Mouse (Mus musculus) retina, postnatal 1 day (tissue): Measurements from ENCODE around the gene Slc37a4.
A peak's percentile ranks its signal among the peaks of the same experiment; 100 is the strongest.
"Not testable (repeated sequence)": the region's sequence is repeated elsewhere in the genome, so short reads cannot be mapped to it uniquely, and the experiment has no call there.

Source experiments
- DNase-seq: peaks from one replicate; pipeline ENCODE4 v3.0.0-alpha.2; 2012

The Slc37a4 gene

DNA sequence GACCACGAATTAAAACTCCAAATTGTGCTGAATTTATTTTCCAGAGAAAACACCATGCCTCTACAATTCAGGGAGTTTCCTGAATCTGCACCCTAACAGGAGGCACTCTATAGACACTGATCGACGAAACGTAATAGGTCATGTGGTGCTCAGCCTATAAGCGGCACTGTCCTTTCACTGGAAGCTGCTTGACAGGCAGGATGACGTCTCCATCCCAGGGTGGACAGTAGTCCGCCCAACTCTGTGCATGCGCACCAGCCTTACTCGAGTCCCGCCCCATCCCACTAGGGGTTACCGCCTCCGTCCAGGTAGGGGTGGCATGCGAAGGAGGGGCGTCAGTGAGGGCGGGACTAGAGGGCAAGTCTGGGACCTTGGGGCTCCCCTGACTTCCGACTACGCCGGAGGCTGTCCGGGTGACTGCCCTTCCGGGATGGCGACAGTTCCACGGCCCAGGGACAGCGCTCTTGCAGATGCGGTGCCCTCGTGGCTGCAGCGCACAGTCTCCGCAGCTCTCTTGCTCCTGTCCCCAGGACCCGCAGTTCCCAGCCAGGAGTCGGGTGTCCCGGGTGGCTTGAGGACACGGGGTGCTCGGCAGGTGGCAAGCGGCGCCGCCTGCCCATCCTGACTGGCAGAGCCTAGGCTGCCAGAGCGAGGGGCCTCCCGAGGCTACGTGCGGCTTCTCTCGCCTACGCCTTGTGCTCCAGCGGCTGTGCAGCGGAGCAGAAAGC is at the start of gene Slc37a4:
TSS of gene Slc37a4 (plus strand) at position 169 of the 728 bp plus-strand sequence.
- peak; percentile 97 for DNase-seq

DNA sequence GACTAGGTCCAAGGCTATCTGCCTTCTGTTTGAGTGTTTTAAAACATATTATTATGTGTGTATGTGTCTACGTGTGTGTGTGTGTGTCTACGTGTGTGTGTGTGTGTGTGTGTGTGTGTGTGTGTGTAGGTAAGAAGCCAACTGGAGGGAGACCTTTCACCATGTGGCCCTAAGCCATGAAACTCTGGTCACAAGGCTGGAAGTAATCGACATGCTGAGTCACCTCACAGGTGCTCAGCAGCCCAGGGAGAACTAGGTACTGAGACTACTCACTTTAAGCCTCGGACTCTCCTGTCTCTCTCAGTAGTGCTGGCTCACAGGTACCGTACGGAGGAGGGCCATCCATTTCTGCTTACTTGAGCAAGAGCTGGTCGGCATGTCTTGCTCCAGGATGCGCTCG is 49.5 kb upstream of the Slc37a4 start:
- DNase-seq = no peak

DNA sequence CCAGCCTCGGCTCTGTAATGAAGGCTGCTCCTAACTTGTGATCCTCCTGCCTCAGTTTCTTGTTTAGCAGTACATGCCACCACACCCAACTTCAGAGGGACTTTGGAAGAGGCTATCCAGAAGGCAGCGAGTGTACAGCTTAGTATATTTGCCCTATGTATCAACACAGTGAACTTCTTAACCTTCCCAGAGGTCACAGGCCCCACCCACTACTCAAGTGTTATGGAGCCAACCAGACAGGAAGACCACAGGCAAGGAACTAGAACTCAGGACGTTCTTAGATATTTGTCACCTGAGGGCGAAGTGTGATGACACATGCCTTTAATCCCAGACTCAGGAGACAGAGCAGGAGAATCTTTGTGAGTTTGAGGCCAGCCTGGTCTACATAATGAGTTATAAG is 49.0 kb upstream of the Slc37a4 start:
- no peak for DNase-seq

DNA sequence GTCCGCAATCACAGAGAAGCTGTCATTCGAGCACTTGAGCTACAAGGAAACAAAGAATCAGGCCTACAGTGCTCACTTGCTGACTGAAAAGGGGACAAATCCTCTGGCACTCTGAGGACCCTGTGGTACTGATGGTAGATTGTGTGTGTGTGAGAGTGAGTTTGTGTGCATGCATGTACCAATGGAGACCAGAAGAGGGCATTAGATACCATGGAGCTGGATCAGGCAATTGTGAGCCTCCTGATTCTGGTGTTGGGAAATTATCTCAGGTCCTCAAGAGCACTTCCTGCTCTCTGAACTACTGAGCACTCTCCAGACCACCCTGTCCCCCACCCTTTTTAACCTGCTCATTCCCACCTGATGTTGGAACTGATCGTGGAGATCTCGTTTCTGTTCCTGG is 48.1 kb upstream of the Slc37a4 start:
- no peak for DNase-seq

DNA sequence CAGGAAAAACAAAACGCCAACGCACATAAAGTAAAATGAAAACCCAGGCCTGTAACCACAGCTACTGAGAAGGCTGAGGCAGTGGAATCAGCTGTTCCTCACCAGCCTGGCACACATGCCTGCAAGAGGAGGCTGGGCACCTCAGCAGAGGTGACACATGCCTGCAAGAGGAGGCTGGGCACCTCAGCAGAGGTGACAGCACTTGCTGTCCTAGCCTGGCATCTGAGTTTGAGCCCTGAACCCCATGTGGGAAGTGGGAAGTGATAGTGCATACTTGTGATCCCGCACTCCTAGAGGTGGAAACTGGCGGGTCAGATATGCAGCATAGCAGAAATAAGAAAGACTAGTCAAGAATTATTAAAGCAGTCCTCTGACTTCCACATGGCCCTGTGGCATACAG is 45.3 kb upstream of the Slc37a4 start:
- no peak for DNase-seq

DNA sequence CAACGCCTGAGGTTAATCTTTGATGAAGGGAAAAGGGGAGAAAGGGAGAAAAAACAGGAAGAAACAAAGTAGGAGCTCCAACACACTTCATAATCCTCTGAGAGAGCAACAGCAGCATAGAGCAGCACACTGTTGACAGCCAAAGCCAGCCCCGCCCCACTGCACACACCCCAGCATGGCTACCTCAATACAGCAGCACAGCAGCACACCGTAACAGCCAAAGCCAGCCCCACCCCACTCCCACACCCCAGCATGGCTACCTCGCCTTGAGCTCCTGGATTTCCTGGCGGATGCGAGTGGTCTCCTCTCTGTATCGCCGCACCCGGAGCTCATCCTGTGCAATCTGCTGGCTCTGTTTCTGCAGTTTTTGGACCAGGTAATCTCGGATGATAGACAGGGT is 44.3 kb upstream of the Slc37a4 start:
- DNase-seq = no peak

DNA sequence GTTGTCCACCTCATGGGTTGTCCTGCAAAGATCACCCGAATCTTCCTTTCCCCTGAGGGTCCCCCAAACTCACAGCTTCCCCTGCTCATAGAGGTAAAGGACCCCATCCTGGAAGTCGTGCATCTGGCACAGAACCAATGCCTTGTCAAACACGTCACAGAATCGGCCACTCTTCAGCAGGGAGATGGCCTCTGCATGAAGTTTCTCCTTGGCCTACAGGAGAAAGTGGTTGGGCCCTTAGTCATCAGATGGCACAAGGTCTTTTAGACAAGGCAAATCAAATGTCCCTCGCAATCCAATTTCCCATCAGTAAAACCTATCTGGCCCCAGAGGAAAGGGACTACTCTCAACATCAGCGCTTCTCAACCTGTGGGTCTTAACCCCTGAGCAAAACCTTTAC is 43.5 kb upstream of the Slc37a4 start:
- DNase-seq = no peak

DNA sequence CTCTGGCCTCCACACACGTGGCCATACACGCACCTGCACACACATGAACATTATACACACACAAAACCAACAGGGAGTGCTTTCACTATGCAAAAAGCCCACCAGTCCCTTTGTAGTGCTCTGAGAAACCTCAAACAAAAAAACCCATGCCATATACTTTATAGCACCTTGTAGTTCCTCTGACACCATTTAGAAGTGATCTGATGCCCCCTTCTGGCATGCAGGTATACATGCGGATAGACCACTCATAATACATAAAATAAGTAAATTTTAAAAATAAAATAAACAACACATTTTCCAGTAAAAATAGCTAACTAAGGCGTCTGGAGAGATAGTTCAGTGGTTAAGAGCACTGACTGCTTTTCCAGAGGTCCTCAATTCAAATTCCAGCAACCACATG is 39.4 kb upstream of the Slc37a4 start:
- peak; percentile 56 for DNase-seq

DNA sequence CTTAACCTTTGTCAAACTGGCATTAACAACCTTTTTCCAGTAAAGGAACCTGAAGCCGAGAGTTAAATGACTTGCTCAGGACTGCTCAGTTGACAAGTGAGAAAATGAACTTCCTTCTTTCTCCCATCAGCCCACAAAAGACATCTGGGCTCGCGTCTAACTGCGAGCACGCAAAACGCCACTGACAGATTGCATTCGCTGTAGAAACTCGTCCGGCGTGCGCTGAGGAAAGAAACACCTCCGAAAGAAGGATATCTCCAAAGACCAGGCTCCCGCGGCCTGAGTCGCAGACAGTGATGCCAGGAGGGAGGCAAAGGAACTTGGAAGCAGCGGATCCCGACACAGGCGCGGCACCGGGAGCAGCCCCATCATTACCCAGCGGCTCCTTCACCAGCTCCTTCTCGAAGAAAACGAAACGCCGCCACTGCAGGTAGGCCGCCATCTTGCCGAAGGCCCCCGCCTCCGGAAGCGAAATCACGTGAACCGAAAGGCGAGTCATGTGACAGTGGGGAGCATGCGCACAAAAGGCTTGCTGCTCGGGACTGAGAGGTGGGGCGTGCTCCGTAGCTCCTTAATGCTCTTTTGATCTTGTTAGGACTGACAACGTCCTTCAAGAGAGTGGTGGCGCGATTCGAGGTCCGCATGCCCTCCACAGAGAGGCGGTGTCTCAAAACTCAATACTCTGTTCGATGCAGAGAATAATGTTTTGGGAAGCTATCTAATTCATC is 35.3 kb upstream of the Slc37a4 start, which contains the start of gene Vps11:
TSS of gene Vps11 (minus strand) at position 481 of the 728 bp plus-strand sequence.
- DNase-seq = peak; percentile 98

DNA sequence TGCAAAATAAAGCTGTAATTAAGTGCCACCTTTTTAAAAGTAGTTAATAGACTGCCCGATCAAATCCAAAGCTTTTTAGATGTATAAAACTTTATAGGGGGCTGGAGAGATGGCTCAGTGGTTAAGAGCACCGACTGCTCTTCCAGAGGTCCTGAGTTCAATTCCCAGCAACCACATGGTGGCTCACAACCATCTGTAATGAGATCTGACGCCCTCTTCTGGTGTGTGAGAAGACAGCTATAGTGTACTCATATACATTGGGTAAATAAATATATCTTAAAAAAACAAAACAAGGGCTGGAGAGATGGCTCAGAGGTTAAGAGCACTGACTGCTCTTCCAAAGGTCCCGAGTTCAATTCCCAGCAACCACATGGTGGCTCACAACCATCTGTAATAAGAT is 34.7 kb upstream of the Slc37a4 start:
- not testable (repeated sequence) for DNase-seq

DNA sequence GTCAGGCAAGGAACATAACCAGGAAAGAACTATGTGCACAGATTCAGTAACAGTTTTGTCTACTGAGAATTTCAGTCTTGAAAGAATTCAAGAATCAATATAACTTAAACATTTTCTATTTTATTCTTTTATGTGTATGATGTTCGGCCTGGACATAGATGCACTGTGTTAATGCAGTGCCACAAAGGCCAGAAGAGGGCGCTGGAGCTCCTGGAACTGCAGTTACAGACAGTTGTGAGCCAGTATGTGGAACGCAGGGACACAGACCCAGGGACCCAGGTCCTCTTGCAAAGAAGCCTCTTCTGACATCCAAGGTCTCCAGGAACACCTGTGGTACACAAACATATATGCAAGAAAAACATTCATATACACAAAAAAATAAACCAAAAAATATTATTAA is 32.2 kb upstream of the Slc37a4 start:
- peak; percentile 7 for DNase-seq

DNA sequence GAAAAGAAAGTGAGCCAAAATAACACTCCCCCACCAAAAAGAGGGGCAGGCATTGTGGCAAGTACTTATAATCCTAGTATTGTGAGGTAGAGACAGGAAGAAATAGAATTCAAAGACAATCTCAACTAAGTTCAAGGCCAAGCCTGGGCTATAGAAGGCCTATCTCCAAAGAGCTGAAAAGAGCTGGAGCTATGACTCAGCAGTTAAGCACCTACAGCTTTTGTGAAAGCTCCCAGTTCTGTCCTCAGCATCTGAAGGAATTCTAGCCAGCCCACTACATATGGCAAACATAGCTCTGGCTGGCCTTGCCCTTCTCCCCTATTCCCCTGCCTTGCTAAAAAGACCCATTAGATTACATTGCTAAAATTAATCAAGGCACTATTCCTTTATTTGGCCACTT is 23.3 kb upstream of the Slc37a4 start:
- no peak for DNase-seq

DNA sequence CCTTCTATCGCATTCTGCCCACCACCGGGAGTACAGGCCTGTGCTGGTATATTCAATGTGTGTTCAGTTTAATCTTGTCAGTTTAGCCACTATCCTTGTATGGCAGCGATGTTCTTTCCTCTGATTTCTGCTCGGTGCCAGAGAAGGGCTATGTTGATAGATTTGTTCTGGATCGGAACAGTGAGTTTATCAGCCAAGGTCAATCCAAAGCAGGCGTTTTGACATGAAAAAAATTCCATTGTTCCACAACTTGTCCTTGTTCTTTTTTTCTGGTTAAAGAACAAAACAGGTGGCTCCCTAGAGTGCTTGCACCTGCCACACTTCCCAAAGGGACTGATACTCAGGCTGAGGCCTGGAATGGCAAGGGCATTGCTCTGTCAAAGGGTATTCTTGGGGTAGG is 20.5 kb upstream of the Slc37a4 start:
- DNase-seq = no peak

DNA sequence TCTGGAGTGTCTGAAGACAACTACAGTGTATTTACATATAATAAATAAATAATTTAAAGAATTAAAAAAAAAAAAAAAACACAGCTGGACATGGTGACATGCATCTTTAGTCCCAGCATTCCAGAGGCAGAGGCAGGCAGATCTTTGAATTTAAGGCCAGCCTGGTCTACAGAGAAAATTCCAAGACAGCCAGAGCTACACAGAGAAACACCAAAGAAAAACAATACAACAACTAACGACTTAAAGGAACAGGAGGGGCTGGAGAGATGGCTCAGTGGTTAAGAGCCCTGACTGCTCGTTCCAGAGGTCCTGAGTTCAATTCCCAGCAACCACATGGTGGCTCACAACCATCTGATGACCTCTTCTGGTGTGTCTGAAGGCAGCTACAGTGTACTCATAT is 19.3 kb upstream of the Slc37a4 start:
- DNase-seq = not testable (repeated sequence)

DNA sequence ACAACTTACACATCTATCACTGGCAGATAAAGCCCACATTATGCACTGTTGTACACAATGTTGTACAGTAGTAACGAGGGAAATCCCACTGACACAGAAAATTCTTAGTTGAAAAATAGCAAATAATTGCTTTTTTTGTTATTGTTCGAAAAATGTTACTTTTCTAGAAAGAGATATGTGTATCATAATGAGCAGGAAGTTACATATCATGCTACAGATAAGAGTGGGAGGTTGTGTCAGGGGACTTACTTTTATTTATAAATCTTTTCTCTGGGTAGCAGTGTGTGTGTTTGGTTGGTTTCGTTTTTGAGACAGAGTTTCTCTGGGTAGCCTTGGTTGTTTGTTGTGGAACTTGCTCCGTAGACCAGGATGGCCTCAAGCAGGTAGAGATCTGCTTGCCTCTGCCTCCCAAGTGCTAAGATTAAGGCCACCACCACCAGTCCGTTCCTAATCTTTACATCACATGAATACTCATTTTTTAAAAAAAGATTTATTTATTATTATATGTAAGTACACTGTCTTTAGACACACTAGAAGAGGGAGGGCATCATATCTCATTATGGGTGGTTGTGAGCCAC is 18.4 kb upstream of the Slc37a4 start:
- DNase-seq = no peak

DNA sequence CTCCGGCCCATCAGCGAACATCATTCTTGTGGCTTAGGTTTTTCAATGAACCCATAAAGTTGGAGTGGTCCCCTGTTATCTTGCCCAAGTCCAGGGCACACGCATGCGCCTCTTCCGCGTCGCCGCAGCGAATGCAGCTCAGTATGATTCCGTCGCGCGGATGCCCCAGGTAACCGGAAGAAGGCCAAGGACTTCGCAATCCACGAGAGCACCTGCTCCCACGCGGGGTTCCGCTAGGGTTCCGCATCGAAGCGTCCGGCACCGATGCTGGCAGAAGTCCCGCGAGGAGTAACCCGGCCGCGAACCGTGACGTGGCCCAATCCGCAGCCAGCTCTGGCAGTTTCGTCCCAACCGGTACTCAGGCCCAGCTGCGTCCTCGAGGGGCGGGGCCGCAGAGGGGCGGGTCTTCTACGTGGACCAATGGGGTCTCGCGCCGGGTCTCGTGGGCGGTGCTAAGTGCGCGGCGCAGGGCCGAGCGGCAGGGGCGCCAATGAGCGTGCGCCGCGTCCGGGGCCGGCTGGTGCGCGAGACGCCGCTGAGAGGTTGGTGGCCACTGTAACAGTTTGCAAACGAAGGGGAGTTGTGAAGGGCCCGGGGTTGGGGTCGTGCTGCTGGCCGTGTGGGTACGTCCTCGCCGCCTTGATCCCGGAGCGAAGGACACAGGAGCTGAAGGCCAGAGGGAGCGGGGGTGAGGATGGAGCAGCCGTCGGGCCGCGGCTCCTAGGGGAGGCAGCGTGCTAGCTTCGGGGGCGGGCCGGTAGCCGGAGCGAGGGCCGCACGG is 17.4 kb upstream of the Slc37a4 start, which contains the start of gene Hyou1:
TSS of gene Hyou1 (plus strand) at position 437 of the 781 bp plus-strand sequence.
- DNase-seq = peak; percentile 98

DNA sequence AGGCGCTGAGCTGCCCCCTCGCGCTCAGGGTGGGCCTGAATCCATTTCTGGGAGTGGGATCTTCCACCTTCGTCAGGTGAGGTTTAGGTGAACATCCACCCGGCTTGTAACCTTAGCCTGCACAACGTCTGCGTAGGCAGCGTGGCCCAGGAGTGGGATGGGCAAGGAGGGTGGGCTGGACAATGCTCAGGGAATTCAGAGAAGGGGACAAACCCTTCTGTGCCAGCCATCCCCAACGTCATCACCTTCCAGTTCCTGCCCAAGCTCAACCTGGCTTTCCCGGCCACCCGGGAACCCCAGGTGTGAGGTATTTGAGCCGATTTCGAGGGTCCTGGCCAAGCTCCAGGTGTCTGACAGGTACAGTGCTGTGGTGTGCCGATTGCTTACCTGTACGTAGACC is 16.8 kb upstream of the Slc37a4 start:
- DNase-seq = no peak

DNA sequence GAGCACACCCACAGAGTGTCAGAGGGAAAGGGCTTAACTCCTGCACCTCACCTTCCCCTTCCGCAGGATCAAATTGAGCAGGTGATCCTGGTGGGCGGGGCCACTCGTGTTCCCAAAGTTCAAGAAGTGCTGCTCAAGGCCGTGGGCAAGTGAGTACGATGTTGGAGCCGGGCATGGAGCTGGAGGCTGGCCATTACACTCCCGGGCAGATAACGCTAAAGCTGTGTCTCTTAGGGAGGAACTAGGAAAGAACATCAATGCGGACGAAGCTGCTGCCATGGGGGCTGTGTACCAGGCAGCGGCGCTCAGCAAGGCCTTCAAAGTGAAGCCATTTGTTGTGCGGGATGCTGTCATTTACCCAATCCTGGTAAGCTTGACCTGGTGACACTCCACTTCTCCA is 12.1 kb upstream of the Slc37a4 start:
- no peak for DNase-seq

DNA sequence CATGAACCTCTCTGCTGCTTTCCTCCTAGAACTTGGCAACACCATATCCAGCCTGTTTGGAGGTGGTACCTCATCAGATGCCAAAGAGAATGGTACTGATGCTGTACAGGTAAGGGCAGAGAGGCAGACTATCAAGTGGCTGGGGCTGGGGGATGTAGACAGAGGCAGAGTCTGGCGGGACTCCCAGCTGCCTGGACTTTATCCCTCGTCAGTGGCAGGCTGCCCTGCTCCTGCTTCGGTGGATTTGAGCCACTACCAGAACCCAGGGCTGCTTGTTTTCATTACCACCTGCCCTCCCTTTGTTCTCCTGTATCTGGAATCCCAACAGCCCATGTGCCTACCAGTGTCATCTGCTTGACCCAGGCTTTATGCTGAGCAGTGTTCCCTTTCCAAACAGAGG is 9.4 kb upstream of the Slc37a4 start:
- DNase-seq = no peak

DNA sequence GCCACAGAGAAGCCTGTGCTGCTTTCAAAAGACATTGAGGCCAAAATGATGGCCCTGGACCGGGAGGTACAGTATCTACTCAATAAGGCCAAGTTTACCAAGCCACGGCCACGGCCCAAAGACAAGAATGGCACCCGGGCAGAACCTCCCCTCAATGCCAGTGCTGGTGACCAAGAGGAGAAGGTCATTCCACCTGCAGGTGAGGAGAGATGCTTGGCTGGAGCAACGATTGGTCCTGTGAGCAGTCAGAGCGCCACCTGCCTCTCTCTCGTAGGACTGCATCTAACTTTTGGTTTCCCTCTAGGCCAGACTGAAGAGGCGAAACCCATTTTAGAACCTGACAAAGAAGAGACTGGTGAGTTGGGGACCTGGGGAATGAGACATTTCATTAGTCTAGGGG is 7.4 kb upstream of the Slc37a4 start:
- peak; percentile 64 for DNase-seq

DNA sequence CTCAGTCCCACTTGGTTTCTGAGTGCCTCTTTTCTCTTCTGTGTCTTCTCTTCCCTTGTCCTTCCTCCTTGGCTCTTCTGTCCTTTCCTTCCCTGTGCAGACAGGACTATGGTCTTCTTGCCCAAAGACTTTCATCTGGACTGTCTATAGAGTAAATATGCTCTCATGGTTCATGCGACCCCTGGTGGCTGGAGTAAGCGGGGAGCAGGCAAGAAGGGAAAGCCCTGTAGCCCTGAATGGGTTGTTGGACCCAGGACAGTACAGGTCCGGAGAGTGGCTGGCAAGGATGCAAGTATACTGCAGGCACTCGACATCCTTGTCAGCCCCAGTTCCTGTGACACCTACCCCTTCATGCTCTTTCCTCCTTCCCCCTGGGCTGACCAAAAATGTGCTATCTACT is 5.2 kb upstream of the Slc37a4 start:
- peak; percentile 81 for DNase-seq

DNA sequence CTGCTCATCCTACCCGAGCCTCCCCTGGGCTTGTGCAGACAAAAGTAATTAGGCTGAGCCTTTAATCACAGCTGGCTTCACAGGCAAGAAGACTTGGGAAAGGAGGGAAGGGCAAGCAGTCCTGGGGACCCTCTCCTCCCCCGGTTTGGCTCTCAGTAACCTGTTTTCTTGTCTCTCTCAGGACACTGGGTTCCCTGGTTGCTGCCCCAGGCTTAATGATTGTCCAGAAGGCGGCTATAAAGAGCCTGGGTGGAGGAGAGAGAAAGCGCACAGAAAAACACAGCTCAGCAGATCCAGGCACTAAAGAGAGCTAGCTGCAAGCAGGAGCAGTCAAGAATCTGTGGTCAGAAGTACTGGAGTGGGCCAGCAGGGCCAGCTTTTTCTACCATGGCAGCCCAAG is 1.4 kb downstream of the Slc37a4 start:
- peak; percentile 63 for DNase-seq

DNA sequence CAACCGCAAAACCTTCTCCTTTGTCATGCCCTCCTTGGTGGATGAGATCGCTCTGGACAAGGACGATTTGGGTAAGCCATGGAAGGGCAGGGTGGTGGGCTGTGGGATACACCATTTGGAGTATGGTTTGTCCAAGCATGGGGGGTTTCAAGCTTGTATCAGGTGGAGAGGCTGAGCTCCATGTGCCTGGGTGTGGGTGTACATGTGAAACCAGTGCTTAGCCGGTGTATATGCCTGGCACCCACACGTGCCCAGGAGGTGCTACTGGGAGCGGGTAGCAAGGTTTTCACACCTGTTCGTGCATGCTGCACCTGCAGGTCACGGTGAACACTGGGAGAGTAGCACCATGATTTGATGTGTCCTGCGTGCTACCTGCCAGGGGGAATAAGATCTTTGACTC is 1.9 kb downstream of the Slc37a4 start:
- DNase-seq = no peak
